Mouse (Mus musculus): ENCODE results near the gene Ovol1. TPM values are rescaled to one million over a fixed set of nuclear protein-coding genes. Genes with fewer than 3 reads are reported as not detected.

Gene Ovol1
- polyA plus RNA-seq, 1 experiment: 55.3 TPM

DNA sequence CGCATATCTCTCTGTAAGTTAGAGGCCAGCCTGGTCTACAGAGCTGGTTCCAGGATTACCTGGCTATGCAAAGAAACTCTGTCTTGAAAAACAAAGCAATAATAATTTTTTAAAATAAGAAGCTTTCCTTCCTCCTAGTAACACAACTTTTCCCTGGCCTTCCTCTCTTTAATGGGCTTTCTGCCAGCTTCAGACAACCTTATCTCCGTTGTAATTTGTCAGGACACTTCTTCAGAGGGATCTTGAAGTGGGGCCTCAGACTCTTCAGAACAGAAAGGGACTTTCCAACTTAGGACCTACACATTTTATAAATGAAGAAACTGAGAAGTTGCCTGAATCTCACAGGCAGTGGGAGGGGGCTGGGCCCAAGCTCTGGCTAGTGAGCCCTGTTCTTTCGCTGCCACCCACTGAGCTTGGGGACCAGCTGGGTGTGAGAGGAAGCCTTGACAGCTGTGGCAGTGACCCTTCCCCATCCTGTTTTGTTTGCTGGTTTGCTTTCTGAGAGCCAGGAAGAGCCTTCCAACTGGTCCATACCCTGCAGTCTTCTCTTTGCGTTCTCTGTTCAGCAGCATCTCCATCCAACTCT, 12.9 kb downstream of the Ovol1 start:
- TF ChIP-seq CTCF (IDR thresholded peaks at IDR 0.05; ENCODE audit: extremely low read depth, insufficient read length, insufficient replicate concordance, low read depth, low read length) (no peak), POLR2A (IDR thresholded peaks at IDR 0.05; ENCODE audit: low read depth, low read length) (no peak)
- H3K4me1 ChIP-seq (ENCODE audit: control insufficient read depth, insufficient read depth, insufficient read length, low read length): no peaks in the 10 kb centered on the region
- H3K27ac ChIP-seq (ENCODE audit: insufficient read depth, low read depth, low read length): no peak overlapping the region
- H3K36me3 ChIP-seq (ENCODE audit: control insufficient read depth, insufficient read depth, low read length): peaks cover 29% of the 10 kb centered on the region
- no peaks in the 10 kb centered on the region for H3K27me3 ChIP-seq (ENCODE audit: control insufficient read depth, insufficient read depth, low read length)
- H3K4me3 ChIP-seq (ENCODE audit: low read depth, low read length): no peak overlapping the region
- 72% methylated on average over 4 of the region's 4 CpGs for WGBS

DNA sequence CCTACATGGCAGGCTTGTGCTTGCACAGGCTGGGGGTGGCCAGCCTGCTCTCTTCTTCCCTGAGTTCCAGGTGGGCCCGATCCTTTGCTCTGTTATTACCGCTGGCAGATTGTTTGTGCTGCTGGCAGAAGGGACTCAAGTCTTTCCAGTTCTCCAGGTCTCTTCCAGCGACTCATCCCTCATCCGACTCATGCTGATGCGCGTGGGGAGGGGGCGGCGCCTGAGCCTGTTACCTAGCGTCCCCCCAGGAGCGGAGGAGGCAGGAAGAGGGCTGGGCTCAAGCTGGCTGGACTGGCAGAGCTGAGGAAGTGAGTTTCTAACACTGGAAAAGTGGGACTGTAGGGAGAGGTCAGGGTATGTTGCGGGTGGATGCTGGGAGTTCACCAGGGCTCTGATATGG, 16.4 kb downstream of the Ovol1 start:
- 77% methylated on average over 11 of the region's 11 CpGs for WGBS
- Histone ChIP-seq H3K36me3 (ENCODE audit: control insufficient read depth, insufficient read depth, low read length) (no peaks in the 10 kb centered on the region), H3K4me3 (ENCODE audit: low read depth, low read length) (no peak overlapping the region), H3K27ac (ENCODE audit: insufficient read depth, low read depth, low read length) (no peak overlapping the region), H3K27me3 (ENCODE audit: control insufficient read depth, insufficient read depth, low read length) (no peaks in the 10 kb centered on the region), H3K4me1 (ENCODE audit: control insufficient read depth, insufficient read depth, insufficient read length, low read length) (no peaks in the 10 kb centered on the region)
- no peak for TF ChIP-seq CTCF (IDR thresholded peaks at IDR 0.05; ENCODE audit: extremely low read depth, insufficient read length, insufficient replicate concordance, low read depth, low read length)

DNA sequence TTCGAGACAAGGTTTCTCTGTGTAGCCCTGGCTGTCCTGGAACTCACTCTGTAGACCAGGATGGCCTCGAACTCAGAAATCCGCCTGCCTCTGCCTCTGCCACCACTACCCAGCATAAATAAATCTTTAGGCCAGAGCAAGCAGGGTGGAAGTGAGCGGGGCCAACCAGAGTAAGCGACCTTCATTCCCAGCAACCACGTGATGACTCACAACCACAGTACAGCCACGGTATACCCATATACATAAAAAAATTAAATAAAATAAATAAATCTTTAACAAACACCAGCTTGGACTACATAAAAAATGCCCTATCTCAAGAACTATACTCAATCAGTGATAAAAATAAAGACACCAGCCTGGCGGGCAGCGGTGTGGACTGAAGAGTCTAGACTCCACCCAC, 17.1 kb downstream of the Ovol1 start:
- Histone ChIP-seq H3K27me3 (ENCODE audit: control insufficient read depth, insufficient read depth, low read length) (no peaks in the 10 kb centered on the region), H3K4me3 (ENCODE audit: low read depth, low read length) (no peak overlapping the region), H3K27ac (ENCODE audit: insufficient read depth, low read depth, low read length) (no peak overlapping the region), H3K36me3 (ENCODE audit: control insufficient read depth, insufficient read depth, low read length) (no peaks in the 10 kb centered on the region), H3K4me1 (ENCODE audit: control insufficient read depth, insufficient read depth, insufficient read length, low read length) (no peaks in the 10 kb centered on the region)
- 76% methylated on average over 9 of the region's 9 CpGs for WGBS
- TF ChIP-seq CTCF (IDR thresholded peaks at IDR 0.05; ENCODE audit: extremely low read depth, insufficient read length, insufficient replicate concordance, low read depth, low read length) (no peak), POLR2A (IDR thresholded peaks at IDR 0.05; ENCODE audit: low read depth, low read length) (no peak)

DNA sequence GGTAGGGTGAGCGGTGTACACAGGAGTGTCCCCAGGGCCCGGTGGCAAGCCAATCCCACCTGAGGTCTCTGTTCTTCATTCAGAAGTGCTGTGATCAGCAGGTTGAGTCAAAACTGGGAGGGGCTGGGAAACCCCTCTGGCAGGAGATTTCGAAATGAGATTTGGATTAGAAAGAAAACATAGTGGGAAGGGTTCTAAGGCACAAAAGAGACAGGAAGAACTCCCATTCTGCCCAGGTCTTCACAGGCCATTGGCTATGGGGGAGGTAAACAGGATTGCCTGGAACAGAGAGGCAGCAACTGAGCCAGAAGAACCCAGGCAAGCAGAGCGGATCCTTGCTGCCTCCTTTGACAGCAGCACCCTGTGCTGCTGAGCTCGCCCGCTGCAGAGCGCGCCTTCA, 21.7 kb downstream of the Ovol1 start:
- no peaks in the 10 kb centered on the region for H3K27me3 ChIP-seq (ENCODE audit: control insufficient read depth, insufficient read depth, low read length)
- H3K4me3 ChIP-seq (ENCODE audit: low read depth, low read length): no peak overlapping the region
- no peak for TF ChIP-seq CTCF (IDR thresholded peaks at IDR 0.05; ENCODE audit: extremely low read depth, insufficient read length, insufficient replicate concordance, low read depth, low read length)
- no peak for TF ChIP-seq POLR2A (IDR thresholded peaks at IDR 0.05; ENCODE audit: low read depth, low read length)
- WGBS: 91% methylated on average over 8 of the region's 8 CpGs
- no peak overlapping the region for H3K27ac ChIP-seq (ENCODE audit: insufficient read depth, low read depth, low read length)
- no peaks in the 10 kb centered on the region for H3K36me3 ChIP-seq (ENCODE audit: control insufficient read depth, insufficient read depth, low read length)
- H3K4me1 ChIP-seq (ENCODE audit: control insufficient read depth, insufficient read depth, insufficient read length, low read length): no peaks in the 10 kb centered on the region

DNA sequence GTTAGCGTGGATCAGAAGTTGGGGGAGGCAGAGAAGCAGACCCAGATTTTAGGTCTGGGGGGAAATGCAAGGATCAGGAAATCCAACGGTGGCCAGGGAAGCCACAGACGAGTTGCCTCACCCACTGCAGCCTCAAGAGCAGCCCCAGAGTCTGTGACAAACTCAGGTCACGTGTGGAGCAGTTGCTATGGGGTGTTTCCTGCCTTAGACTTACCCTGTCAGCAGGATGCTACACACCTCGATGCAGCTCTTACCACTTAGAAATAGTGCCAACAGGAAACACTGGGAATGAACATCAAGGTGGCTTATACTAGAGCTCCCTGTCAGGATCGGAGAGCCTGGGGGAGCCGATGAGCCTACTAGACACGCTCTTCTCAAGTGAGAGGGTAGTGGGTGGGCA, 27.9 kb downstream of the Ovol1 start:
- no peaks in the 10 kb centered on the region for H3K27me3 ChIP-seq (ENCODE audit: control insufficient read depth, insufficient read depth, low read length)
- 72% methylated on average over 8 of the region's 8 CpGs for WGBS
- no peaks in the 10 kb centered on the region for H3K4me1 ChIP-seq (ENCODE audit: control insufficient read depth, insufficient read depth, insufficient read length, low read length)
- TF ChIP-seq CTCF (IDR thresholded peaks at IDR 0.05; ENCODE audit: extremely low read depth, insufficient read length, insufficient replicate concordance, low read depth, low read length) (no peak), POLR2A (IDR thresholded peaks at IDR 0.05; ENCODE audit: low read depth, low read length) (no peak)
- H3K27ac ChIP-seq (ENCODE audit: insufficient read depth, low read depth, low read length): no peak overlapping the region
- H3K36me3 ChIP-seq (ENCODE audit: control insufficient read depth, insufficient read depth, low read length): no peaks in the 10 kb centered on the region
- no peak overlapping the region for H3K4me3 ChIP-seq (ENCODE audit: low read depth, low read length)

DNA sequence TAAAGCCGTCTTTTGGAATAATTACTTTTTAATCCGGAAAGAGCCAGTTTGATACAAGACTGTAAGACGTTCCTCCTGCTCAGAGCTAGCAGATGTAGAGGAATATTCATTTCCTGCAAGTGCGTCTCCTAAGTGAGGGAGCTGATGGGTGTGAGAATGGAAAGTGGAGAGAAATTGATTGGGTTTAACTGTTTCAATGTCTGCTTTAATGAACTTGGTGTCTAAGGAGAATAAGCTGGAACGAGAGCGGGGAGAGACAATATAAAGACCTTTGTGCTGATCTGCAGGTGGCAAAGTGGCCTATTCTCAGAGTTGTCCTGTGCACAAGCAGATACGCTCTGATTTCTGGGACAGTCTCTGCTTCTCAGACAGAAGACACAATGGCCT, 30.3 kb downstream of the Ovol1 start:
- H3K27ac ChIP-seq (ENCODE audit: insufficient read depth, low read depth, low read length): peak overlapping the region; percentile 91
- no peak overlapping the region for H3K4me3 ChIP-seq (ENCODE audit: low read depth, low read length)

DNA sequence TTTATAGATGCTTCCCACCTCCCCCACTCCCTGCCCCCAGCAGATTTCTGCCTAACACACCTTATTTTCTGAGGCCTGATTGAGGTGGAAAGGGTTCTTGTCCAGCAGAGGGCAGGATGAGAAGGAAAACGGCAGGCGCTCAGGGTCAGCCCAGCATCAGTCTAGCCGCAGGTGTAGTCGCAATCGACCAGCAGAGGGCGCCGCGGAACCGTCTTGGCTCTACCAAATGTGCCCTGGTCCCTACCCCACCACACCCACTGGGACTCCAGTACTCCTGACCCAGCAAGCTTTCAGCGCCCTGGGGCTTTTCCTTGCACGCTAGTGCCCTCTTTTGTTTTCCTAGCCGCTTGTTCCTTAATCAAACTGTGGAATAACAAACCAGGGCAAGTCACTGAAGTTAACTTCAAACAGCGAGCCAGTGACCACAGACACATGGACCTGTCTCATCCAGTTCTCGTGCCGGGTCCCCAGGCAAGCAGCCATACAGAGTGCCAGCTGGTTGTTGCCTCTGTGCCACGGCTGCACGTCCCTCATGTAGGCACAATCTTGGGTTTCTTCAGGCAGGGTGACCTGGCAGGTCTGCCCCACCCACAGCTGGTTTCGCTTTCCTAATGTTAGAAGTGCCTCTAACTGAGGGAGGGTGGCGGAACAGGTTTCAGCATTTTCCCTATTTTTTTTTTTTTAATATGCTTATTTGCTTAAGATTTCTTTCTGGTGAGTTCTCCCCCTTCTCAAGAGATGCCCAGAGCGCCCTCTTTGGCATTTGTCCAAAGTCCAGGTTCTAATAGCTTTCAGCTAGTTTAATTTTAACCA, 30.9 kb downstream of the Ovol1 start:
- WGBS: 4% methylated on average over 20 of the region's 20 CpGs
- no peak for TF ChIP-seq POLR2A (IDR thresholded peaks at IDR 0.05; ENCODE audit: low read depth, low read length)
- peak; percentile 99 for TF ChIP-seq CTCF (IDR thresholded peaks at IDR 0.05; ENCODE audit: extremely low read depth, insufficient read length, insufficient replicate concordance, low read depth, low read length)
- Histone ChIP-seq H3K4me3 (ENCODE audit: low read depth, low read length) (peak overlapping the region; percentile 55), H3K36me3 (ENCODE audit: control insufficient read depth, insufficient read depth, low read length) (no peaks in the 10 kb centered on the region), H3K27me3 (ENCODE audit: control insufficient read depth, insufficient read depth, low read length) (no peaks in the 10 kb centered on the region), H3K4me1 (ENCODE audit: control insufficient read depth, insufficient read depth, insufficient read length, low read length) (no peaks in the 10 kb centered on the region), H3K27ac (ENCODE audit: insufficient read depth, low read depth, low read length) (peak overlapping the region; percentile 91)

More for the DNA sequence above, 30.3 kb downstream of the Ovol1 start:
- 24% methylated on average over 7 of the region's 7 CpGs for WGBS
- H3K27me3 ChIP-seq (ENCODE audit: control insufficient read depth, insufficient read depth, low read length): no peaks in the 10 kb centered on the region
- TF ChIP-seq POLR2A (IDR thresholded peaks at IDR 0.05; ENCODE audit: low read depth, low read length) (no peak), CTCF (IDR thresholded peaks at IDR 0.05; ENCODE audit: extremely low read depth, insufficient read length, insufficient replicate concordance, low read depth, low read length) (no peak)
- no peaks in the 10 kb centered on the region for H3K4me1 ChIP-seq (ENCODE audit: control insufficient read depth, insufficient read depth, insufficient read length, low read length)
- no peaks in the 10 kb centered on the region for H3K36me3 ChIP-seq (ENCODE audit: control insufficient read depth, insufficient read depth, low read length)

Data from small intestine, adult 2 months (tissue).